Mouse (Mus musculus) kidney, adult 2 months (tissue): ENCODE measurements around the gene Fam193a.

ENCODE experiments used
- CTCF ChIP-seq: fragments of 200-500 bp; conservative IDR thresholded peaks from 2 replicates; pipeline ENCODE4 v1.5.1; 2011; ENCODE audit warnings: low read depth, mild to moderate bottlenecking, control low read depth, low read length, moderate library complexity, mixed read lengths; ENCODE audit not compliant: insufficient read depth, insufficient read length
- POLR2A ChIP-seq: fragments of 200-500 bp; IDR thresholded peaks from one replicate; pipeline ENCODE4 v1.6.1; 2011; ENCODE audit warnings: low read depth, low read length, control low read depth

DNA sequence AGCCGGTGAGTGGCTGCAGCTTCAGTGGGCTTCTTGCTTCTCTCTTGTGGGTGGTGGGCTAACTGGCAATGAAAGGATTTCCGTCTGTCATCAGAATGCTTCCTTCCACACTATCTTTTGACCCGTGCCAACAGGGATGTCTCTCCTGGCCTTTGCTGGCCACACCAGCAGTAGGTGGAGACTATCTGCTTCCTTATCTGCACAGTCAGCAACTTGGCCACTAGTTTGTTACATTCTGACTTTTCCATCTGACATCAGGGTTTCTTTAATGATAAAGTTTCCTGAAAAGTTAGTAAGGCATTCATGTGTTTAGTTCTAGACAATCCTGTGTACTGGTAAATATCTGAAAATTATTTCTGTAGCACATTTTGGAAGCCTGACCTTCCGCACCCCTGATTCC is 41.1 kb downstream of the Fam193a start:
- TF ChIP-seq CTCF (no peak), POLR2A (no peak)
